Comparison of ENCODE assay signal across 8 mouse cellular contexts in the genomic region with DNA sequence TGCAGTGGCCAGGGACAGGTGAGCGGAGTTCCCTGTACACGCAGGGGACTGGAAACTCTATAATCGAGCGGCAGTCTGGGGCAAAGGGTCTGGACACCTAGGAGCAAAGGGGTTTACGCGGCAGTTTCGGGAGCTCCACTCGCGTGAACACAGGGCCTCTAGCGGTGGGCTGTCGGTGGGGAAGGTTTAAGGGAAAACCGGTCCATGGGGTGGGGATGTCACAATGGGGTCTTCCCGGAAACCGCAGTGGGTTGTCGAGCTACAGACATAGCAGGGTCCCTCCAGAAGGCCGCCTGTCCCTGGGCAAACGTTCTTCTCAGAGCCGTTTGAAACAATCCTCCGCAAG.
DNase-seq lines count a peak whose midpoint lies in the region; ATAC-seq and TF ChIP-seq lines count a peak whose summit lies in the region.

No protein-coding gene starts in this region.

- H3K9me3 ChIP-seq in kidney, embryonic 16.5 days (ENCODE audit: low read length), result no peaks in the 10 kb centered on the region
- H3K9me3 ChIP-seq in forebrain, embryonic 11.5 days (ENCODE audit: control insufficient read depth, low read length), result no peaks in the 10 kb centered on the region; the same call in 1 of the 2 replicates
- no peaks in the 10 kb centered on the region for H3K9me3 ChIP-seq in limb, embryonic 15.5 days

- H3K4me1 ChIP-seq in kidney, embryonic 16.5 days (ENCODE audit: insufficient read depth, low read length), result peaks cover 17% of the 10 kb centered on the region
- H3K4me1 ChIP-seq in forebrain, embryonic 11.5 days (replicated peaks; ENCODE audit: control insufficient read depth, insufficient read depth, low read length), result no peaks in the 10 kb centered on the region
- peaks cover 17% of the 10 kb centered on the region; the same call in 1 of the 2 replicates for H3K4me1 ChIP-seq in limb, embryonic 15.5 days
- 0 out of 2 replicates have a peak, but pooled peaks cover 2% of the 10 kb centered on the region for H3K4me1 ChIP-seq in small intestine, adult 2 months (ENCODE audit: control insufficient read depth, insufficient read depth, insufficient read length, low read length)

- DNase-seq in kidney, adult 11 months, result no peak
- DNase-seq in MN1 (ENCODE audit: low spot score), result peak; percentile 58
- no peak for DNase-seq in forebrain, embryonic 11.5 days (ENCODE audit: low spot score)
- DNase-seq in adrenal gland, adult 2 months, result no peak
- no peak for DNase-seq in adrenal gland, postnatal 25 days

- H3K4me3 ChIP-seq in kidney, embryonic 16.5 days (ENCODE audit: low read length), result peak overlapping the region; percentile 99
- H3K4me3 ChIP-seq in forebrain, embryonic 11.5 days (ENCODE audit: low read depth, low read length), result peak overlapping the region; percentile 94
- H3K4me3 ChIP-seq in limb, embryonic 15.5 days, result peak overlapping the region; percentile 71
- peak overlapping the region; percentile 96 for H3K4me3 ChIP-seq in small intestine, adult 2 months (ENCODE audit: low read depth, low read length)

- no peak for TF ChIP-seq POLR2A in small intestine, adult 2 months (IDR thresholded peaks at IDR 0.05; ENCODE audit: low read depth, low read length)

- H3K27ac ChIP-seq in kidney, embryonic 16.5 days (ENCODE audit: low read length), result peak overlapping the region; percentile 94
- peak overlapping the region; percentile 91 for H3K27ac ChIP-seq in forebrain, embryonic 11.5 days (ENCODE audit: low read depth, low read length)
- H3K27ac ChIP-seq in limb, embryonic 15.5 days, result peak overlapping the region; percentile 98
- peak overlapping the region; percentile 60 for H3K27ac ChIP-seq in small intestine, adult 2 months (ENCODE audit: insufficient read depth, low read depth, low read length)

- no peaks in the 10 kb centered on the region for H3K27me3 ChIP-seq in kidney, embryonic 16.5 days (ENCODE audit: insufficient read depth, low read length)
- H3K27me3 ChIP-seq in forebrain, embryonic 11.5 days (ENCODE audit: control insufficient read depth, insufficient read depth, low read length), result no peaks in the 10 kb centered on the region
- H3K27me3 ChIP-seq in limb, embryonic 15.5 days, result no peaks in the 10 kb centered on the region
- H3K27me3 ChIP-seq in small intestine, adult 2 months (ENCODE audit: control insufficient read depth, insufficient read depth, low read length), result no peaks in the 10 kb centered on the region

- 0 out of 2 replicates have a peak, but pooled peaks have one; percentile 10 for TF ChIP-seq CTCF in small intestine, adult 2 months (IDR thresholded peaks at IDR 0.05; ENCODE audit: extremely low read depth, insufficient read length, insufficient replicate concordance, low read depth, low read length)

- peaks cover 6% of the 10 kb centered on the region; the same call in 1 of the 2 replicates for H3K36me3 ChIP-seq in kidney, embryonic 16.5 days (ENCODE audit: insufficient read depth, low read length)
- no peaks in the 10 kb centered on the region for H3K36me3 ChIP-seq in forebrain, embryonic 11.5 days (ENCODE audit: control insufficient read depth, insufficient read depth, low read length)
- no peaks in the 10 kb centered on the region for H3K36me3 ChIP-seq in limb, embryonic 15.5 days
- no peaks in the 10 kb centered on the region for H3K36me3 ChIP-seq in small intestine, adult 2 months (ENCODE audit: control insufficient read depth, insufficient read depth, low read length)

- peak overlapping the region; percentile 89 for H3K4me2 ChIP-seq in kidney, embryonic 16.5 days (replicated peaks; ENCODE audit: low read depth, low read length)
- peak overlapping the region; percentile 56 for H3K4me2 ChIP-seq in forebrain, embryonic 11.5 days (ENCODE audit: low read depth, low read length, severe bottlenecking)
- peak overlapping the region; percentile 60 for H3K4me2 ChIP-seq in limb, embryonic 15.5 days

- whole genome bisulfite sequencing in kidney, embryonic 16.5 days, result under 1% methylated on average over 19 of the region's 19 CpGs
- under 1% methylated on average over 19 of the region's 19 CpGs for WGBS in forebrain, embryonic 11.5 days
- WGBS in limb, embryonic 15.5 days, result under 1% methylated on average over 19 of the region's 19 CpGs
- WGBS in small intestine, adult 2 months, result 0% methylated on average over 19 of the region's 19 CpGs

- ATAC-seq in kidney, embryonic 16.5 days (ENCODE audit: low FRiP score, low TSS enrichment), result no peak; the same call in 1 of the 2 replicates
- peak; percentile 61 for ATAC-seq in forebrain, embryonic 11.5 days (replicated peaks; ENCODE audit: low FRiP score)
- peak; percentile 46 for ATAC-seq in limb, embryonic 15.5 days (ENCODE audit: insufficient number of reproducible peaks, low FRiP score, low TSS enrichment, low read depth)

- H3K9ac ChIP-seq in kidney, embryonic 16.5 days (replicated peaks; ENCODE audit: low read length), result peak overlapping the region; percentile 97
- peak overlapping the region; percentile 87 for H3K9ac ChIP-seq in forebrain, embryonic 11.5 days (ENCODE audit: low read length)
- peak overlapping the region; percentile 79 for H3K9ac ChIP-seq in limb, embryonic 15.5 days
